Mouse (Mus musculus) forebrain, postnatal 0 days (tissue): ENCODE data around the gene Ppp2r1b. TPM values are rescaled to one million over a fixed set of nuclear protein-coding genes. Genes with fewer than 3 reads are reported as not detected.

Source experiments
- ATAC-seq: fragments of 200-750 bp; cut with Nextera tagmentation; 2 replicates; pipeline ENCODE4 v1.8.0; 2017; ENCODE audit warnings: mild to moderate bottlenecking, moderate library complexity
- DNase-seq: peaks from one replicate; pipeline ENCODE4 v3.0.0-alpha.2; 2015
- H3K27ac ChIP-seq: fragments of 300-500 bp; sonication (generic); 2 replicates; pipeline ENCODE4 v1.5.1; 2014; ENCODE audit warnings: low read depth, mild to moderate bottlenecking, antibody characterized with exemption, low read length, moderate library complexity, mixed read lengths
- H3K27me3 ChIP-seq: fragments of 300-500 bp; sonication (generic); 2 replicates; pipeline ENCODE4 v1.6.1; 2014; ENCODE audit warnings: mild to moderate bottlenecking, low read length, mixed read lengths; ENCODE audit not compliant: insufficient read depth
- H3K36me3 ChIP-seq: fragments of 300-500 bp; sonication (generic); 2 replicates; pipeline ENCODE4 v1.6.1; 2014; ENCODE audit warnings: mild to moderate bottlenecking, moderate library complexity; ENCODE audit not compliant: insufficient read depth
- H3K4me1 ChIP-seq: fragments of 300-500 bp; sonication (generic); 2 replicates; pipeline ENCODE4 v1.6.1; 2014; ENCODE audit warnings: antibody characterized with exemption; ENCODE audit not compliant: insufficient read depth
- H3K4me2 ChIP-seq: fragments of 300-500 bp; sonication (generic); 2 replicates; pipeline ENCODE4 v1.6.1; 2014; ENCODE audit warnings: low read depth, mild to moderate bottlenecking, moderate library complexity
- H3K4me3 ChIP-seq: fragments of 300-500 bp; sonication (generic); 2 replicates; pipeline ENCODE4 v1.5.1; 2014; ENCODE audit warnings: low read depth, low read length, mixed read lengths
- H3K9ac ChIP-seq: fragments of 300-500 bp; sonication (generic); 2 replicates; pipeline ENCODE4 v1.6.1; 2014; ENCODE audit warnings: mild to moderate bottlenecking
- H3K9me3 ChIP-seq: fragments of 300-500 bp; sonication (generic); 2 replicates; pipeline ENCODE4 v1.6.1; 2016; ENCODE audit warnings: low read length
- CTCF ChIP-seq: sonication (generic); IDR thresholded peaks from 2 replicates; pipeline ENCODE4 v1.5.1; 2016; ENCODE audit warnings: antibody characterized with exemption, control low read depth, low read depth
- WGBS: fragments of 180-500 bp; shearing (Covaris S2); extraction: QIAGEN DNeasy Blood & Tissue Kit; methylation state at CpG from one replicate; pipeline ENCODE4 v1.1.7; 2014; 5-methylcytosine and 5-hydroxymethylcytosine counted together
- polyA plus RNA-seq: library from polyadenylated mRNA; unstranded; fragments of >200 nt; fragmentation: Nextera tagmentation; extraction: Ambion mirVana; gene quantifications from 2 replicates; pipeline ENCODE4 v1.2.1, GENCODE M21; 2015
- total RNA-seq: library from RNA; depleted of rRNA; stranded (reverse); fragments of >200 nt; gene quantifications from 2 replicates; pipeline ENCODE4 v1.2.3, GENCODE M21; 2014

The Ppp2r1b gene
- total and polyA plus RNA-seq, 2 experiments from 2014 or later = 26.0 to 29.8 TPM

- Histone ChIP-seq H3K4me2 (no peak overlapping the region), H3K27ac (no peak overlapping the region), H3K9ac (no peak overlapping the region), H3K4me3 (no peak overlapping the region), H3K27me3 (no peaks in the 10 kb centered on the region), H3K36me3 (peaks cover 53% of the 10 kb centered on the region), H3K4me1 (0 out of 2 replicates have a peak, but pooled peaks cover 4% of the 10 kb centered on the region), H3K9me3 (no peaks in the 10 kb centered on the region)
- no peak for ATAC-seq
- no peak for DNase-seq
- WGBS = 77% methylated on average over 4 of the region's 4 CpGs
- TF ChIP-seq CTCF = no peak
Measured at GRCm38 (mm10) chr9:50863824-50864223, 18.7 kb downstream of the Ppp2r1b start.

DNA sequence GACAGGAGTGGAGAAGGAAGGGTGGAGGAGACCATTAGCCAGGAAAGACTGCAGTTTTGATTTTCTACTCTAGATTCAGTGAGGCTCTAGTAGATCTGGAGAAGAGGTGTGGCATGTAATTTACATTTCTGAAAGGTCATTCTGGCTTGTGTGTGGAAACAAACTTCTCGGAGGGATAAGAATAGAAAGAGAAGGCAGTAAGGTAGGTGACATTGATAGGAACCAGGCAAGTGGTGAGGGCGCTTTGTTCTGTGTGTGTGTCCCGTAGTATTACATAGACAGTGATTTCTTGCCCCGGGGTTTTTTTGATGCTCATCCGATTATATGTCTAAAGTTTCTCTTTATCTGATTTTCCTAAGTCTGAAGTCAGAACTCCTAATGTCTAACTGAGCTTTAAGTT lies 19.8 kb downstream of the Ppp2r1b start:
- 93% methylated on average over 5 of the region's 5 CpGs for WGBS
- H3K36me3 ChIP-seq = peaks cover 51% of the 10 kb centered on the region
- H3K9ac ChIP-seq = no peak overlapping the region
- TF ChIP-seq CTCF = no peak
- H3K27me3 ChIP-seq = no peaks in the 10 kb centered on the region
- DNase-seq = no peak
- ATAC-seq = no peak
- H3K4me1 ChIP-seq = no peaks in the 10 kb centered on the region
- no peak overlapping the region for H3K27ac ChIP-seq
- H3K4me2 ChIP-seq = no peak overlapping the region
- H3K4me3 ChIP-seq = no peak overlapping the region
- no peaks in the 10 kb centered on the region for H3K9me3 ChIP-seq

DNA sequence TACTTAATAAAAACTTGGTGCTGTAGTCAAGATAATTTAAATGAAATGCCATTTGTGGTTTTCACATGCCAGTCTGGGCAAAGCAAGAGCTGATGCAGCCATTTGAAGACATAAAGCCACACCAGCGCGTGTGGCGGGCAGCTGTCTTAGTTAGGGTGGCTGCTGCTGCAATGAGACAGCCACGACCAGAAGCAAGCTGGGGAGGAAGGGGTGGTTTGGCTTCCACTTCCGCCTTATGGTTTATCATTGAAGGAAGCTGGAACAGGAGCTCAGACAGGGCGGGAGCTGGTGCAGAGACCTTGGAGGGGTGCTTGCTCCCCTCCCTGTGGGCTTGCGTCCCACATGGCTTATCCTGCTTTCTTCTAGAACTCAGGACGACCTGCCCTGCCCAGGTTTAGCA lies 20.7 kb downstream of the Ppp2r1b start:
- H3K4me3 ChIP-seq = no peak overlapping the region
- DNase-seq (no peak), ATAC-seq (no peak)
- TF ChIP-seq CTCF = no peak
- no peak overlapping the region for H3K4me2 ChIP-seq
- WGBS = 66% methylated on average over 8 of the region's 8 CpGs
- H3K36me3 ChIP-seq = peaks cover 58% of the 10 kb centered on the region
- no peak overlapping the region for H3K9ac ChIP-seq
- H3K27ac ChIP-seq = no peak overlapping the region
- no peaks in the 10 kb centered on the region for H3K9me3 ChIP-seq
- no peaks in the 10 kb centered on the region for H3K4me1 ChIP-seq
- H3K27me3 ChIP-seq = no peaks in the 10 kb centered on the region

DNA sequence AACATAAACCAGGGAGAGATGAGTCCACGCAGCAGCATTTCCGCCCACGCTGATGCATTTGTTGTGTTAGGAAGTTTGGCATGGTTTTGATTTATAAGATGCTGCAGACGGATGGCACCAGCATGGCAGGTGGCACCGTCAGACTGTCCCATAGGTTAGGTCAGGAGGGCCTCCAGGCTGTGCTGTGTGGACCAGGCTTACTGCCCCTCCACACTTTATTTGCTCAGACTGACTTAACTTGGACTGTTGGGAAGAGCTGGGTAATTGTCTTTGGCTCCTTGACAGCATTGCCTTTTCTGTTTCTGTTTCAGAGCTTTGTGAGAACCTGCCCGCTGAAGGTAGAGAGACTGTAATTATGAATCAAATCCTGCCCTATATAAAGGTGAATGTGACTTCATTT lies 21.9 kb downstream of the Ppp2r1b start:
- H3K4me1 ChIP-seq = no peaks in the 10 kb centered on the region
- DNase-seq (no peak), ATAC-seq (no peak)
- H3K4me3 ChIP-seq = no peak overlapping the region
- no peak overlapping the region for H3K9ac ChIP-seq
- no peaks in the 10 kb centered on the region for H3K9me3 ChIP-seq
- 84% methylated on average over 6 of the region's 6 CpGs for WGBS
- no peak for TF ChIP-seq CTCF
- H3K27ac ChIP-seq = no peak overlapping the region
- no peak overlapping the region for H3K4me2 ChIP-seq
- no peaks in the 10 kb centered on the region for H3K27me3 ChIP-seq
- peaks cover 52% of the 10 kb centered on the region for H3K36me3 ChIP-seq

DNA sequence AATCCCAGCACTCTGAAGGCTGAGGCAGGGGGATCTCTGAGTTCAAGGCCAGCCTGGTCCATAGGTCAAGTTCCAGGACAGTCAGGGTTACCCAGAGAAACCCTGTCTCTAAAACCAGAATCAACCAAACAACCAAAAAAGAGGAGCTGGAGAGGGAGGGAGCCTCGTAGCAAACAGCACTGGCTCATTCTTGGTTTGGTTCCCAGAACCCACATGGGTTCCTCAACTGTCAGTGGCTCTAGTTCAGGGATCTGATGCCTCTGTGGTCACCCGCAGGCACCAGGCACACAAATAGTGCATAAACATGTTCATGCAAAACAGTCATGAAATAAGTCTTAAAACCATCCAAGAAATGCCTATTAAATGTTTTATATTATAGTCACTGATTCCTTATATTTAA lies 23.1 kb downstream of the Ppp2r1b start:
- Histone ChIP-seq H3K4me1 (no peaks in the 10 kb centered on the region), H3K4me3 (no peak overlapping the region), H3K9me3 (no peaks in the 10 kb centered on the region), H3K4me2 (no peak overlapping the region), H3K9ac (no peak overlapping the region), H3K27ac (no peak overlapping the region), H3K27me3 (no peaks in the 10 kb centered on the region), H3K36me3 (peaks cover 42% of the 10 kb centered on the region)
- ATAC-seq (no peak), DNase-seq (no peak)
- 60% methylated on average over 2 of the region's 2 CpGs for WGBS
- no peak for TF ChIP-seq CTCF

DNA sequence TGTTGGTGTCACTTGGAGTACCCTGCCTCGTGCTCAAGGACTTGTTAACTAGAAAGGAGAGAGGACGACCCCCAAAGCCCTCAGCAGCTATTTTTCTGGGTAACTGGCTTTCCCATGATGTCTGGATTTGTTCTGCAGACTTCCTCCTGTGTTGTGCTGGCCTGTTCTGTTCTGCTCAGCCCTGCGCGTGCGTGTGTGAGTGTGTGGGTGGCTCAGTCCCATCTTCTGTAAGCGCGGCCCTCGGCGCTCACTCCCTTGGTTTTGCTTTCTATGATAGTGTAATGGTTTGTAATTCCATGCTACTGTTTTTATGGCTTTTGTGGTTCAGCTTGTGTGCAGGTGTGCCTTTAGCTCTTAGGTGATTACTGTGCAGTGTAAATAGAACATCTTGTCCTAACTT lies 28.1 kb downstream of the Ppp2r1b start:
- Histone ChIP-seq H3K27me3 (no peaks in the 10 kb centered on the region), H3K36me3 (peaks cover 46% of the 10 kb centered on the region), H3K9ac (no peak overlapping the region), H3K4me3 (no peak overlapping the region), H3K4me2 (no peak overlapping the region), H3K9me3 (no peaks in the 10 kb centered on the region), H3K4me1 (no peaks in the 10 kb centered on the region), H3K27ac (no peak overlapping the region)
- WGBS = 87% methylated on average over 9 of the region's 9 CpGs
- no peak for DNase-seq
- no peak for ATAC-seq
- TF ChIP-seq CTCF = no peak

DNA sequence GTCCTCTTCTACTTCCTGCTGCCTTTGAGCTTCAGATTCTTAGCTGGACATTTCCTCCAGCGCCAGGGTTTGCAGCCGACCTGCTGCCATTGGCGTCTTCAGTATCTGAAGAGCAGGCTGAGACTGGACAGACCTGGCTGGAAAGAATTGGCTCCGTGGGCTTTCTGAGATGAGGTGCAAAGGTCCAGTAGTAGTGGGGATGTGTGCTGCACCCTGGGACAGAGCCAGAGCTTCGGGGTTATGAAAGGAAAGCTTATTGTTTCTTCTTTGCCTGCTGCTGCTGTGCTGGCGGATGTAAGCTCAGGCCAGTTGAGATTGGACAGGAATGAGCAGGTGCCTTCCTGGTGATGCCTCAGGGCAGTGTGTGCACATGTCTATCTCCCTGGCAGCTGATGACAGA lies 28.9 kb downstream of the Ppp2r1b start:
- Histone ChIP-seq H3K9ac (no peak overlapping the region), H3K27me3 (no peaks in the 10 kb centered on the region), H3K4me1 (no peaks in the 10 kb centered on the region), H3K9me3 (no peaks in the 10 kb centered on the region), H3K36me3 (peaks cover 47% of the 10 kb centered on the region), H3K27ac (no peak overlapping the region), H3K4me2 (no peak overlapping the region), H3K4me3 (no peak overlapping the region)
- WGBS = 67% methylated on average over 6 of the region's 6 CpGs
- no peak for DNase-seq
- ATAC-seq = peak; percentile 25; the same call in 1 of the 2 replicates
- TF ChIP-seq CTCF = no peak

DNA sequence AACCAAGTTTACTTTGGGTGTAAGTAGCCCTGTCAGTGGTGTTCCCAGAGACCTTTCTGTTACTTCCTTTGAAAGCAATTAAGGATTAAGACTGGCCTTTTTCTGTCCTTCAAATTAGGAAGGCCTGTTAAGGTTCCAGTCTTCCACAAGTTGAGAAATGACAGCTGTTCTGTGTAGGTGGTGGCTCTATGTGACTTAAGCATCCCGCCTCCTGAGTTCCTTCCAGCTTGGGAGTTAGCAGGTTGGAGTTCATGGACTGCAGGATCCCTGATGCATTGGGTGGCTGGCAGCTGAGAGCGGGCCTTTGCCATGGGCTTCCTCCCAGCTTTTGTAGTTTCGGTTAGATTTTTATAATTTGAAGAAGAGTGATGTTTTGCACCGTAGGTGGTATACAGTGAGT lies 30.4 kb downstream of the Ppp2r1b start:
- no peaks in the 10 kb centered on the region for H3K27me3 ChIP-seq
- H3K36me3 ChIP-seq = peaks cover 52% of the 10 kb centered on the region
- no peak overlapping the region for H3K4me3 ChIP-seq
- no peaks in the 10 kb centered on the region for H3K9me3 ChIP-seq
- no peak overlapping the region for H3K9ac ChIP-seq
- ATAC-seq = no peak
- no peak for DNase-seq
- no peak for TF ChIP-seq CTCF
- no peak overlapping the region for H3K27ac ChIP-seq
- no peak overlapping the region for H3K4me2 ChIP-seq
- 95% methylated on average over 4 of the region's 4 CpGs for WGBS
- no peaks in the 10 kb centered on the region for H3K4me1 ChIP-seq
